Mouse (Mus musculus): Measurements from ENCODE around the gene Desi2. TPM values are rescaled to one million over a fixed set of nuclear protein-coding genes. Genes with fewer than 3 reads are reported as not detected.

Gene Desi2
- polyA plus RNA-seq, 1 experiment from 2014 or later, result 15.2 TPM

Other genes starting within 250 kb of the Desi2 start
- gene Catspere2, start 204.0 kb upstream of the Desi2 start, polyA plus RNA-seq (2016; fragmentation: Nextera tagmentation; extraction: Ambion mirVana), result 0.05 TPM in 1 of 2 replicates, not detected in the other
- gene Cox20, start 131.7 kb downstream of the Desi2 start, polyA plus RNA-seq (2016; fragmentation: Nextera tagmentation; extraction: Ambion mirVana), result 103 and 110 TPM in 2 replicates
- 556 and 569 TPM in 2 replicates for gene Hnrnpu, start 150.4 kb downstream of the Desi2 start, polyA plus RNA-seq (2016; fragmentation: Nextera tagmentation; extraction: Ambion mirVana)
- 4.6 and 5.2 TPM in 2 replicates for gene Efcab2, start 218.7 kb downstream of the Desi2 start, polyA plus RNA-seq (2016; fragmentation: Nextera tagmentation; extraction: Ambion mirVana)

Measured in liver, embryonic 12.5 days (tissue).